Mouse (Mus musculus) liver, embryonic 16.5 days (tissue): ENCODE measurements around the gene Spata32. TPM values are rescaled to one million over a fixed set of nuclear protein-coding genes. Genes with fewer than 3 reads are reported as not detected.

Experiments
- ATAC-seq: fragments of 200-750 bp; cut with Nextera tagmentation; 2 replicates; pipeline ENCODE4 v1.8.0; 2017; ENCODE audit warnings: low read depth, mild to moderate bottlenecking, moderate number of reproducible peaks, moderate library complexity
- H3K27ac ChIP-seq: fragments of 300-500 bp; sonication (generic); 2 replicates; pipeline ENCODE4 v1.5.1; 2014; ENCODE audit warnings: mild to moderate bottlenecking, low read length
- H3K27me3 ChIP-seq: fragments of 300-500 bp; sonication (generic); 2 replicates; pipeline ENCODE4 v1.6.1; 2014; ENCODE audit warnings: low read depth, low read length, mixed read lengths; ENCODE audit not compliant: control insufficient read depth, insufficient read depth
- H3K36me3 ChIP-seq: fragments of 300-500 bp; sonication (generic); 2 replicates; pipeline ENCODE4 v1.6.1; 2014; ENCODE audit warnings: mild to moderate bottlenecking; ENCODE audit not compliant: control insufficient read depth, insufficient read depth
- H3K4me1 ChIP-seq: fragments of 300-500 bp; sonication (generic); 2 replicates; pipeline ENCODE4 v1.6.1; 2014; ENCODE audit warnings: low read depth, low read length, mixed read lengths; ENCODE audit not compliant: control insufficient read depth
- H3K4me2 ChIP-seq: fragments of 300-500 bp; sonication (generic); 2 replicates; pipeline ENCODE4 v1.6.1; 2014; ENCODE audit warnings: low read depth, low read length, mixed read lengths
- H3K4me3 ChIP-seq: fragments of 300-500 bp; sonication (generic); 2 replicates; pipeline ENCODE4 v1.5.1; 2014; ENCODE audit warnings: low read depth, mild to moderate bottlenecking, low read length
- H3K9ac ChIP-seq: fragments of 300-500 bp; sonication (generic); 2 replicates; pipeline ENCODE4 v1.6.1; 2014; ENCODE audit warnings: low read depth, low read length
- H3K9me3 ChIP-seq: fragments of 300-500 bp; sonication (generic); replicated peaks from 2 replicates; pipeline ENCODE4 v1.6.1; 2016; ENCODE audit warnings: low read length; ENCODE audit not compliant: control insufficient read depth
- WGBS: fragments of 180-500 bp; shearing (Covaris S2); extraction: QIAGEN DNeasy Blood & Tissue Kit; methylation state at CpG from one replicate; pipeline ENCODE4 v1.1.7; 2014; ENCODE audit not compliant: insufficient replicate concordance; 5-methylcytosine and 5-hydroxymethylcytosine counted together
- polyA plus RNA-seq: library from polyadenylated mRNA; unstranded; fragments of >200 nt; fragmentation: Nextera tagmentation; extraction: Ambion mirVana; gene quantifications from 2 replicates; pipeline ENCODE4 v1.2.1, GENCODE M21; 2015

Gene Spata32
- polyA plus RNA-seq, 1 experiment from 2014 or later: not detected

DNA sequence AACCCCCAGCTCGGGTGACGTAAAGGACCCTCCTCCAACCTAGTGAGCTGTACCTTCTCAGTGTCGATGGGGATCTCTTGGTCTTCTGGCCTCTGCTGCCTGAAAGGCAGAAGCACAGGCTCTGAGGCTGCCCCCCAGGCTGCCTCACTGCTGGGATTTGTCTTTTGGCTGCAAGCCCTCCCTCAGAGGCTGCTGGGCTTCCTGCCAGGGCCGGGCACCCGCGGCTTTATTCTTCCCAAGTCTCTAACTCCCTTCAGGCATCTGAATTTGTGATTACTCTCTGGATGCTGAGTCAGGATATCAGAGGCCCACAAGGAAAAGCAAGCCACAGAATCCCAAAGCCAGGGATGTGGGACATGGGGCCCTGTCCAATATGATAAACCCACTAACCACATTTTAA lies 16.6 kb downstream of the Spata32 start:
- Histone ChIP-seq H3K27ac (no peak overlapping the region), H3K27me3 (peaks cover 19% of the 10 kb centered on the region; the same call in 1 of the 2 replicates), H3K4me3 (no peak overlapping the region), H3K9ac (no peak overlapping the region), H3K4me1 (no peaks in the 10 kb centered on the region), H3K36me3 (no peaks in the 10 kb centered on the region), H3K4me2 (no peak overlapping the region), H3K9me3 (no peaks in the 10 kb centered on the region)
- WGBS: 29% methylated on average over 6 of the region's 6 CpGs
- ATAC-seq: no peak

DNA sequence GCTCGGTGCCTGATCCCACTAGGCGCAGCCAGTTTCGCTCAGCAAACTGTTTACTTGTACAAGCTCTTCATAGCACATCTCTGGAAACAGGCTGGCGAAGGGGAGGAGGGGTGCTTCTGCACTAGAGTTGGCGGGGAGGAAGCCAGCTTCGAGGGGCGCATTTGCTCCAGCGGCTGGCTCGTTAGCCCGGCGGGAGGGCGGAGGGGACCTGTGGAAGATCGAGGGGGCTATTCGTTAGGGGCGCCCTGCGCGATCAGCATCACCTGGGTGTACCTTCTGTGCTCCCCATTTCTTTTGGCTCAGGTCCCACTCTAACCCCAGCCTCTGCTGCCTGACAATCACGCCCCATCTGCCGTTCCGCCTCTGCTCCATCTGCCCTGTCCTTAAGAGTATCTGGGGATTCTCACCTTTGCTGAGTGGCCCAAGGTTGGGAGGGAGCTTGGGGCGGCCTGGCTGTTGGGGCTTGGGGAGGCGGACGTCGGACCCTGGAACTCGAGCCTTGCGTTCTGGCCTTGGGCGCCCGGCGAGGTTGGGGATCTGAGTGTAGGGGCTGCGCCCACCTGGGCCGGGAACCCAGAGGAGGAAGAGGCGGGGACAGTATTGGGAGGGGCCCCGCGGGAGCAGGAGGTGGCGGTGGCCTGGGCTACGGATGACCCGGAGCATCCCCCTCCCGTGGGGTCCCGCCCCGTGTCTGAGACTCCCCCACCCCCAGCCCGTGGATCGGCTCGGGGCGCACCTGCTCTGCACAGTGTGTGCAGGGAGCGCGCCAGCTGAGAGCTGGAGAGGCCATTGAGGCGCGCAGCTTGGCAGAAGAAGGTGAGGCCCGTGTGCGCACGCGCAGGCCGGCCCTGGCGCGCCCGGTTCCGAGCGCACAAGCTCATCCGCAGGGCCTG lies 19.1 kb downstream of the Spata32 start:
- H3K4me1 ChIP-seq: no peaks in the 10 kb centered on the region
- peaks cover 21% of the 10 kb centered on the region for H3K27me3 ChIP-seq
- H3K27ac ChIP-seq: no peak overlapping the region
- no peak overlapping the region for H3K4me3 ChIP-seq
- H3K9ac ChIP-seq: no peak overlapping the region
- H3K36me3 ChIP-seq: no peaks in the 10 kb centered on the region
- H3K9me3 ChIP-seq: no peaks in the 10 kb centered on the region
- WGBS: 47% methylated on average over 54 of the region's 59 CpGs
- no peak for ATAC-seq
- no peak overlapping the region for H3K4me2 ChIP-seq

DNA sequence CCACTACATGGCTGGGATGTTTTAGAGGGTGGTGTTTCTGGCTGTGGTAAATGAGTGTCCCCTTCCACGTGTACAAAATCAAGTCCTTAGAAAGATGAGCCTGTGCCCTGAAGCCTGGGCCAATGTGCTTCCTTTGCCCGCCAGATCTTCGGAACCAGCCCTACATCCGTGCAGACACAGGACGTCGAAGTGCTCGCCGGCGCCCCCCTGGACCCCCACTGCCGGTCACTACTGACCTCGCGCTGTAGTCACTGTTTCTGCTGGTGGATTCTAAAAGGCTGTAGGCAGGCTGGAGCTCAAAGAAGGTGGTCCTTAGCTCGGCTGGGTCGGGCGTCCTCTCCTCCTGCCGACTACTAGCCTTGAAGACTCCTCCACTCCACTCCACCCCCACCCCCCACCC lies 19.9 kb downstream of the Spata32 start:
- Histone ChIP-seq H3K4me3 (no peak overlapping the region), H3K4me1 (no peaks in the 10 kb centered on the region), H3K27me3 (peaks cover 27% of the 10 kb centered on the region), H3K36me3 (no peaks in the 10 kb centered on the region), H3K27ac (no peak overlapping the region), H3K4me2 (no peak overlapping the region), H3K9ac (no peak overlapping the region), H3K9me3 (no peaks in the 10 kb centered on the region)
- ATAC-seq: no peak
- 43% methylated on average over 16 of the region's 16 CpGs for WGBS

DNA sequence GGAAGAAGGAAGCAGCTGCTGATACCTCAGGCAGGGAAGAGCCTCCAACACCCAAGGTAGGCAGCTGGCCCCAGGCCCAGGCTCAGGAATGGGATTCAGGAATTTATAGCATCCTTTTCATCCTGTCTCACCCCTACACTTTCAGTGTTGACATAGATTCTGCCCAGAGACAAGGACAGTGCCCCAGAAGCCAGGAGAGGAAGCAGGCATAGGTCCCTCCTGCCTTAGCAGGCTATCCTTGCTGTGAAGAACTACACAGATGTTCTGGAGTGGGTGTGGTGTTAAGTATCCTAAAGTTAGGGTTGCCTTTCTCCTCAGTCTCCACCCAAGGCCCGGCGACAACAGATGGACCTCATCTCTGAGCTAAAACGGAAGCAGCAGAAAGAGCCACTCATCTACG lies 20.9 kb downstream of the Spata32 start:
- WGBS: 82% methylated on average over 4 of the region's 4 CpGs
- no peaks in the 10 kb centered on the region for H3K36me3 ChIP-seq

DNA sequence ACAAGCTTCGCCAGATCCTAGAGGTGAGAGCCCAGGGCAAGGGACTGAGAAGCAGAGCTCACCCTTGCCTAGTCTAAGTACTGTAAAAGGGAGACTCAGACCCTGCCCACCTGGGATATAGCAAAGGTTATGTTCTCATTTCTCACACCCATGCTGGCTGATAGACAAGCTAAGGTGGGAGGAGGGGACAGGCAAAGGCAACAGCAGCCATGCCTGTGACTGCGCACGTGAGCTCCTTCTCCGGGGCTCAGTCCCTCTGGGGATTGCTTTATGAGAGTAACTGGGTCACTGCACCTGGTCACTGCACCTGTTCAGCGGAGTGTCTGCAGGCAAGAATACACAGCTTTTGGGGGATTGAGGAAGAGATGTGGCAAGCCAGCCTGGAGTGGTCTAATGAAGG lies 22.6 kb downstream of the Spata32 start:
- Histone ChIP-seq H3K27ac (no peak overlapping the region), H3K9me3 (no peaks in the 10 kb centered on the region), H3K4me2 (no peak overlapping the region), H3K4me3 (no peak overlapping the region), H3K9ac (no peak overlapping the region), H3K36me3 (no peaks in the 10 kb centered on the region), H3K4me1 (no peaks in the 10 kb centered on the region), H3K27me3 (peaks cover 36% of the 10 kb centered on the region)
- WGBS: 82% methylated on average over 5 of the region's 5 CpGs
- no peak for ATAC-seq

More for the DNA sequence above, 20.9 kb downstream of the Spata32 start:
- H3K4me3 ChIP-seq: no peak overlapping the region
- no peak overlapping the region for H3K4me2 ChIP-seq
- H3K27me3 ChIP-seq: peaks cover 34% of the 10 kb centered on the region
- H3K9ac ChIP-seq: no peak overlapping the region
- no peak for ATAC-seq
- no peaks in the 10 kb centered on the region for H3K9me3 ChIP-seq
- H3K4me1 ChIP-seq: no peaks in the 10 kb centered on the region
- no peak overlapping the region for H3K27ac ChIP-seq

DNA sequence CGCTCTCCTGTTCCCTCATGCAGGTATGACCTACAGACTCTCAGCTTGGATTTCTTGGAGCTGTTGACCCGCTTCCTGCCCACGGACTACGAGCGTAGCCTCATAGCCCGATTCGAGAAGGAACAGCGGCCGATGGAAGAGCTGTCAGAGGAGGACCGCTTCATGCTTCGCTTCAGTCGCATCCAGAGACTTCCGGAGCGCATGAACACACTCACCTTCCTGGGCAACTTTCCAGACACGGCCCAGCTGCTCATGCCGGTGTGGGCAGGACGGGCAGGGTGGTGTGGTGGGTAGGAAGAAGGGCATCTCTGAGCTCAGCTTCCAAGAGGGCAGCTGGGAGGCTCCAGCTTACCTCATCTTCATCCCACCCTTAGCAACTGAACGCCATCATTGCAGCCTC lies 23.0 kb downstream of the Spata32 start:
- Histone ChIP-seq H3K9me3 (no peaks in the 10 kb centered on the region), H3K4me3 (no peak overlapping the region), H3K4me2 (no peak overlapping the region), H3K27me3 (peaks cover 36% of the 10 kb centered on the region), H3K9ac (no peak overlapping the region), H3K27ac (no peak overlapping the region), H3K4me1 (no peaks in the 10 kb centered on the region), H3K36me3 (no peaks in the 10 kb centered on the region)
- no peak for ATAC-seq
- 85% methylated on average over 18 of the region's 18 CpGs for WGBS

DNA sequence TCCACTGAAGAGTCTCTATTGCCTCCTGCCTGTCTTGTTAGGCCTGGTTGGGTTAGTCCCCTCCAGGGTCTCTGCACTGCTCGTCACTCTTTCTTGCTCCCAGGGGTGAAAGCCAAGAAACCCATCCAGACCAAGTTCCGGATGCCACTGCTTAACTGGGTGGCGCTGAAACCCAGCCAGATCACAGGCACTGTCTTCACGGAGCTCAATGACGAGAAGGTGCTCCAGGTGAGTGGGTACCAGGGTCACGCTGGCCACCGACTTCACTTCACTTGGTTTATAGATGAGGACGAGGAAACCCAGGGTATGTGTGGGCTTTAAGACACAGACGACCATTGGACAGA lies 24.4 kb downstream of the Spata32 start:
- Histone ChIP-seq H3K27me3 (peaks cover 26% of the 10 kb centered on the region), H3K9me3 (no peaks in the 10 kb centered on the region), H3K4me2 (no peak overlapping the region), H3K36me3 (no peaks in the 10 kb centered on the region), H3K4me3 (no peak overlapping the region), H3K27ac (no peak overlapping the region), H3K4me1 (no peaks in the 10 kb centered on the region), H3K9ac (no peak overlapping the region)
- 63% methylated on average over 9 of the region's 9 CpGs for WGBS
- ATAC-seq: no peak

DNA sequence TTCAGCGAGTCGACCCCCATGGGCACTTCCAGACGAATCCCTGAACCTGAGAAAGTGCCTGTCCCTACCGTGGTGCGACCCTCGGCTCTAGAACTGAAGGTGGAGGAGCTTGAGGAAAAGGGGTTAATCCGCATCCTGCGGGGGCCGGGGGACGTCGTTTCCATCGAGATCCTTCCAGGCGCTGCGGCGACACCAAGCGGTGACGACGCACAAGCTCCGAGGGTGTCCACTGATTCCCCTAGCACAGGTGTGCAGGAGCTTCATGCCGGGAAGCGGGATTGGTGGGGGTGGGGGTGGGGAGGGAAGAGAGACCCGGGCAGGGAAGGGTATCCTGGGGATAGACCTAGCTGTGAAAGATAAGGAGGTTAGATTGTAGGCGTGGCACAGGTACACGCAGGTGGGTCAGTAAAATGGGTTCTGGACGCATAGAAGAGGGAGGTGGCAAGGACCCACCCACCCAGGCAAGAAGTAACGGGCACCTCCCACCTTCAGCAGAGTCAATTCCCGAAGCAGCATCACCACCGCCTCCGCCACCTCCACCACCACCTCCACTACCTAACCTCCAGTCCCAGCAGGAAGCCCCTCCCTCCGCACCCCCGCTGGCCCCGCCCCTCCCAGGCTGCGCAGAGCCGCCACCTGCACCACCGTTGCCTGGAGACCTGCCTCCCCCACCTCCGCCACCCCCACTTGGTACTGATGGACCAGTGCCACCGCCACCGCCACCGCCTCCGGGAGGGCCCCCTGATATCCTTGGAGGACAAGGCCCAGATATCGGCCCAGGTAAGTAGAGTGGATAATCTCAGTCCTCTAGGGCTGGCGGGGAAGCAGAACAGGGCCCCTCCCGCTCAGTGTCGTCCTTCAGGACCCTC lies 25.0 kb downstream of the Spata32 start:
- Histone ChIP-seq H3K9ac (no peak overlapping the region), H3K27me3 (peaks cover 24% of the 10 kb centered on the region)
- 65% methylated on average over 43 of the region's 44 CpGs for WGBS

More for the DNA sequence above, 25.0 kb downstream of the Spata32 start:
- H3K4me1 ChIP-seq: no peaks in the 10 kb centered on the region
- no peak overlapping the region for H3K27ac ChIP-seq
- H3K9me3 ChIP-seq: no peaks in the 10 kb centered on the region
- H3K4me3 ChIP-seq: no peak overlapping the region
- no peak for ATAC-seq
- H3K36me3 ChIP-seq: no peaks in the 10 kb centered on the region
- H3K4me2 ChIP-seq: no peak overlapping the region
